Mouse (Mus musculus): ENCODE data around the gene Cxcr1.

Gene Cxcr1

GRCm38 (mm10) chr1:74194445-74194844 is at the start of gene Cxcr1:
Cxcr1 (minus strand) TSS chr1:74194631.
- in situ Hi-C loops (cut with MboI; ENCODE audit: low pct_unique_long_range_greater_than_20kb in 1 of 2, low sequenced_read_pairs in 2 of 2, unreplicated experiment in 1 of 2), result loop anchor here in 1 of 2 experiments (10.0 kb wide), 1 partner anchor 290 kb away; no protein-coding TSS in a partner anchor

DNA sequence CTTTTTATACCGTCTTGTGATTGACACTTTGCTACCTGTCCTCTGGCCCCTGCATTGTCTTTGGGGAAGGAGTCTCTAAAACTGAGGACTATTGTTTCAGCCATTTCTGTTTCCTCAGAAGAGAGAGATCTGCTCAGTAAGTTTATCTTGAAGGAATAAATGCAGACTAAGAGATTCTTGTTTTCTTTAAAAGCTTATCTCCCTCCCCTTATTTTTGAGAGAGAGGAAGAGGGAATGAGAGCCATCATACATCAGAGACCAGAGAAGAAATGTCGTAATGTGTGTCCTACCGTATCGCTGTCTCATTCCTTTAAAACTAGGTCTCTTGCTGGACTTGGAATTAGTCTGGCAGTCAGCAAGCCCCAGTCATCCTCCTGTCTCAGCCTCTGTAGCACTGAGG is 46.4 kb upstream of the Cxcr1 start:
- in situ Hi-C loops (cut with MboI; ENCODE audit: low pct_unique_long_range_greater_than_20kb in 1 of 2, low sequenced_read_pairs in 2 of 2, unreplicated experiment in 1 of 2), result no loop called here

- in situ Hi-C loops (cut with MboI; ENCODE audit: low pct_unique_long_range_greater_than_20kb in 1 of 2, low sequenced_read_pairs in 2 of 2, unreplicated experiment in 1 of 2), result no loop called here
Observed at GRCm38 (mm10) chr1:74240311-74240710, 45.9 kb upstream of the Cxcr1 start.

DNA sequence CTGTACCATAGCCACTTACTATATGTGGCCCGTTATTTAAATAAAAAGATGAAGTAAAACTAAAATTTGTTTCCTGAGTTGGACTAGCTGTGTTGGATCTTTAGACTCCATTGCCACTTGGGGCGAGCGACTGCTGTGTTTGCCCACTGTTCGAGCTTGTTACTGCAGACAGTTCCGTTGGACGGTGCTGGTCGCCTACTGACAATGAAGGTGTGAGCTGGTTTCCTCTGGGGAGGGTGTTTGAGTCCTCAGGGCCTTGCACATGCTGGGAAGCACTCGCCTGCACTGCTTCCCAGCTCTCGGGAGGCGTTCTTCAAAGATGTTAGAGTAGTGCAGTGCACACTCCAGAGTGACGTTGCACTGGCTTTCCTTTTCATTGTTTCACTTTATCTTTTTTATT is 45.2 kb upstream of the Cxcr1 start:
- in situ Hi-C loops (cut with MboI; ENCODE audit: low pct_unique_long_range_greater_than_20kb in 1 of 2, low sequenced_read_pairs in 2 of 2, unreplicated experiment in 1 of 2), result no loop called here

DNA sequence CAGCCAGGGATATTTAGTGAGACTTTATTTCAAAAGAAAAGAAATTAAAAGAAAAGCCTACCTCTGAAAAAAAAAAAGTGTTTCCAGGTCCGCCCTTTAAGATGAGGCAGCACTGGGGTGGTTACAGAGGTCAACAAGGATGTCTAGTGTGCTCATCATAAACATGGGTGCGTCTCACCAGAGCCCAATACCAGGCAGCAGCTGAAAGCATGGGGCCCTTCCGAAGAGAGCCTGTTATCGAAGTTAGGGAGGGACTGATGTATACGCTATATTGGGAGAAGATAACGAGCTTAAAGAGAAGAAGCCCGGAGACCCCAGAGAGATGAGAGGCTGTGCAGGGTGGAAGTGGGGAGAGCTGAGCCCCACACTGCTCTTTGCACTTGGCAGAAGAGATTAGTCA is 44.7 kb upstream of the Cxcr1 start:
- in situ Hi-C loops (cut with MboI; ENCODE audit: low pct_unique_long_range_greater_than_20kb in 1 of 2, low sequenced_read_pairs in 2 of 2, unreplicated experiment in 1 of 2), result no loop called here

- in situ Hi-C loops (cut with MboI; ENCODE audit: low pct_unique_long_range_greater_than_20kb in 1 of 2, low sequenced_read_pairs in 2 of 2, unreplicated experiment in 1 of 2), result no loop called here
Observed at GRCm38 (mm10) chr1:74238136-74238535, 43.7 kb upstream of the Cxcr1 start.

- in situ Hi-C loops (cut with MboI; ENCODE audit: low pct_unique_long_range_greater_than_20kb in 1 of 2, low sequenced_read_pairs in 2 of 2, unreplicated experiment in 1 of 2), result no loop called here
Observed at GRCm38 (mm10) chr1:74237671-74238070, 43.2 kb upstream of the Cxcr1 start.

DNA sequence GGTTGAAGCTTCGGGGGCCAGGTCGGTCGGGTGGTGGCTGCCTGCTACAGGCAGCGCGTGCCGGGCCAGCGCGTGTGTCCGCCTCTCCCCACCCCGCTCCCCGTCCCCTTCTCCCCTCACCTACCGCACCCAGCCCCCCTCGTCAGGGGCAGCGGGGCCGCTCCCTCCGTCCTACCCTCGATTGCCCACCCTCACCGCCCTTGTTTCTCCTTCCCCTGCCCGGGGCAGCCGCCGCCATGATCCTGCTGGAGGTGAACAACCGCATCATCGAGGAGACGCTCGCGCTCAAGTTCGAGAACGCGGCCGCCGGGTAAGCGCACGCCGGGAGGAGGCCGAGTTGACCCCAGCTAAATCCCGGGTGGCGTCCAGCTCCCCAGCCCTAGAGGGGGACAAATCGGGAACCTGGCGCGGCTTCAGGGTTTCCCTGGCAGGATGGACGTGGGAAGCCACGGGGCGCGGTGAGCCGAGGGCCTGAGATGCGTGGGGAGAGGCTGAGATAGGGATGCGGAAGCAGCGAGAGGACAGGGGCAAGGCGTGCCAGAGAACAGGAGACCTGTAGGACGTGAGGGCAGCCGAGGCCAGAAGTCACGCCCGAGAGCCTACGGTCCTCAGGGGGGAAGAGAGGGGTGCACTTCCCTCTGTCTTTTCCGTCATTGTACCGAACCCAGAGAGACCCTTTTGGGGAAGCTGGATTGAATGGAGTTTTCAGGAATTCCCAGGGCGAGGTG is 42.3 kb upstream of the Cxcr1 start:
- in situ Hi-C loops (cut with MboI; ENCODE audit: low pct_unique_long_range_greater_than_20kb in 1 of 2, low sequenced_read_pairs in 2 of 2, unreplicated experiment in 1 of 2), result no loop called here

DNA sequence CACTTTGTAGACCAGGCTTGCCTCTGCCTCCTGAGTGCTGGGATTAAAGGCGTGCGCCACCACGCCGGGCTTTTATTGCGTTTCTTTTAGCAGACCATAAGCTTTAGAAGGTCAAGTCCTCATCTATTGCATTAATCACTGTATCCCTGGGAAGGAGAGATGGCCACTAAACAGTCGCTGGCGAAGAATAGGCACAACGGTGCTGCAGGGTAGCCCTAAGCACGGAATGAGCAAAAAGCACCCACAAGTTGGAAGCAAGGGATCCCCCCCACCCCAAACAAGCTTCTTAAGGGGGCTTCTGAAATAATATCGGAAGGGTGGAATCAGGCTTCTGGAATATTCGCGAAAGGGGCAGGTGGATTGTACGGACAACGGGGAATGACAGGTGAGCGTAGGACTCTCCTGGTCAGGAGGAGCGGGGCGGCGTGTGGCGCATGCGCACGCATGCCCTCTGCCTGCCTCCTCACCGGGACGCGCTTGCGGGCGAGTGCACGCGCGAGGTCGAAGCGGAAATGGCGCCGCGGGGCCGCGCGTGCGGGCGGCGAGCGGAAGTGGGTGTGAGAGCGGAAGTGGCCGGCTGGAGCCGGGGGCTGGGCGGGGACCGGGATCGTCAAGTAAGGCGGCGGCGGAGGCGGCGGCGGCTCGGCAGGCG is 41.6 kb upstream of the Cxcr1 start, which contains the start of gene Arpc2:
Gene Arpc2, plus strand, starts transcription at position 147 of the 652 bp plus-strand sequence.
- in situ Hi-C loops (cut with MboI; ENCODE audit: low pct_unique_long_range_greater_than_20kb in 1 of 2, low sequenced_read_pairs in 2 of 2, unreplicated experiment in 1 of 2), result no loop called here

GRCm38 (mm10) chr1:74230992-74231391 is 36.6 kb upstream of the Cxcr1 start:
- in situ Hi-C loops (cut with MboI; ENCODE audit: low pct_unique_long_range_greater_than_20kb in 1 of 2, low sequenced_read_pairs in 2 of 2, unreplicated experiment in 1 of 2), result no loop called here

GRCm38 (mm10) chr1:74229942-74230341 is 35.5 kb upstream of the Cxcr1 start:
- in situ Hi-C loops (cut with MboI; ENCODE audit: low pct_unique_long_range_greater_than_20kb in 1 of 2, low sequenced_read_pairs in 2 of 2, unreplicated experiment in 1 of 2), result no loop called here

GRCm38 (mm10) chr1:74227317-74227716 is 32.9 kb upstream of the Cxcr1 start:
- in situ Hi-C loops (cut with MboI; ENCODE audit: low pct_unique_long_range_greater_than_20kb in 1 of 2, low sequenced_read_pairs in 2 of 2, unreplicated experiment in 1 of 2), result no loop called here

GRCm38 (mm10) chr1:74219922-74220321 is 25.5 kb upstream of the Cxcr1 start:
- in situ Hi-C loops (cut with MboI; ENCODE audit: low pct_unique_long_range_greater_than_20kb in 1 of 2, low sequenced_read_pairs in 2 of 2, unreplicated experiment in 1 of 2), result no loop called here

DNA sequence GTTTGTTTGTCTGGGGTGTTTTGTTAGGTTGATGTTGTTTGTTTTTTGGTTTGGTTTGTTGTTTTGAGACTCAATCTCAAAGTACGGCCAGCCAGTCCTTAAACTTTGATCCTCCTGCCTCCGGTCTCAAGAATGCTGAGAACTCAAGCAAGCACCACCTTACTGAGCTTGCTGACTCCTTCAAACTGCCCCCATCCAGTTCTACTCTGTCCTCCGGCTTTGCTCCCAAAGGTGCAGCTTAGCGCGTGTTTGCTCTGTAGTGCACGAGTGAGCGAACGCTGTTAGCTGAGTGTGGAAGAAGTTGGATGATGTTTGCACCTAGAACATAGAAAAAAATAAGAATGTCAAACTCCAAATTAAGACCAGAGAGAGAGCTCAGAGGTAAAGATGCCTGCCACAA is 14.5 kb upstream of the Cxcr1 start:
- in situ Hi-C loops (cut with MboI; ENCODE audit: low pct_unique_long_range_greater_than_20kb in 1 of 2, low sequenced_read_pairs in 2 of 2, unreplicated experiment in 1 of 2), result loop anchor here in 1 of 2 experiments (10.0 kb wide), 1 partner anchor 176 kb away; no protein-coding TSS in a partner anchor

DNA sequence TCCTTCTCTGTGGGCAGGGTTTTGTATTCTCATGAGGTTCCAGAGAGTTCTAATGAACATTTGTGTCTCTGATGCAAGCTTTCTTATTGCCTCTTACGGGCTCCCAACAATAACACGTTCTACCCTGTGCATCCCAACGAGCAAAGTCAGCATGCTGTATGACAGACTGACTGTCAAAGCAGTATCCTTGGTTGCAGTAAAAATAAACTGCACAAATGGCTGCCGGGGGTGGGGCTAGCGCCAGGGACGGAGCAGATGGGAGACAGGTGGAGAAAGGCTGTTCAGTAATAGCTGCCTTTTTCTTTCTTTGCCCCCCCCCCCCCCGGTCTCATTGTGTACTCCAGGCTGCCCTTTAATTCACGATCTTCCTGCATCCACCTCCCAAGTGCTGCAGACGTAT is 13.5 kb upstream of the Cxcr1 start:
- in situ Hi-C loops (cut with MboI; ENCODE audit: low pct_unique_long_range_greater_than_20kb in 1 of 2, low sequenced_read_pairs in 2 of 2, unreplicated experiment in 1 of 2), result loop anchor here in 1 of 2 experiments (10.0 kb wide), 1 partner anchor 177 kb away; no protein-coding TSS in a partner anchor

GRCm38 (mm10) chr1:74206642-74207041 is 12.2 kb upstream of the Cxcr1 start:
- in situ Hi-C loops (cut with MboI; ENCODE audit: low pct_unique_long_range_greater_than_20kb in 1 of 2, low sequenced_read_pairs in 2 of 2, unreplicated experiment in 1 of 2), result loop anchor here in 1 of 2 experiments (10.0 kb wide), 1 partner anchor 178 kb away; no protein-coding TSS in a partner anchor

GRCm38 (mm10) chr1:74205881-74206280 is 11.4 kb upstream of the Cxcr1 start:
- in situ Hi-C loops (cut with MboI; ENCODE audit: low pct_unique_long_range_greater_than_20kb in 1 of 2, low sequenced_read_pairs in 2 of 2, unreplicated experiment in 1 of 2), result loop anchor here in 1 of 2 experiments (10.0 kb wide), 1 partner anchor 179 kb away; no protein-coding TSS in a partner anchor

DNA sequence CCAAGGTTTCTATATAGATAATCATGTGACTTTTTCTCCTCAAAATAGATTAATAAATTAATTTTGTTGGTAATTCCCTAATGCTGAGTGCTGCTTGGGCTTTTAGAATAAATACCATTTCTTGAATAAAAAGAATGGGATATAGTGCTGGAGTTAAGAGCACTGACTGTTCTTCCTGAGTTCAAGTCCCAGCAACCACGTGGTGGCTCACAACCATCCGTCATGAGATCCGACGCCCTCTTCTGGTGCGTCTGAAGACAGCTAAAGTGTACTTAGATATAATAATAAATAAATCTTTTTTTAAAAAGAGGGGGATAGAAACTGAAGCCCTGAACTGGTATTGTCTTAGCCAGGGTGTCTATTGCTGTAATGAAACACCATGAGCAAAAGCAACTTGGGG is 9.0 kb upstream of the Cxcr1 start:
- in situ Hi-C loops (cut with MboI; ENCODE audit: low pct_unique_long_range_greater_than_20kb in 1 of 2, low sequenced_read_pairs in 2 of 2, unreplicated experiment in 1 of 2), result loop anchor here in 1 of 2 experiments (10.0 kb wide), 1 partner anchor 181 kb away; no protein-coding TSS in a partner anchor

- in situ Hi-C loops (cut with MboI; ENCODE audit: low pct_unique_long_range_greater_than_20kb in 1 of 2, low sequenced_read_pairs in 2 of 2, unreplicated experiment in 1 of 2), result loop anchor here in 1 of 2 experiments (10.0 kb wide), 1 partner anchor 184 kb away; no protein-coding TSS in a partner anchor
Observed at GRCm38 (mm10) chr1:74201048-74201844, 6.8 kb upstream of the Cxcr1 start.
